Mouse (Mus musculus): ENCODE measurements around the gene Fance. TPM values are rescaled to one million over a fixed set of nuclear protein-coding genes. Genes with fewer than 3 reads are reported as not detected.
A peak's percentile ranks its signal among the peaks of the same experiment; 100 is the strongest.

Gene Fance
- polyA plus RNA-seq, 1 experiment, result 12.1 TPM

DNA sequence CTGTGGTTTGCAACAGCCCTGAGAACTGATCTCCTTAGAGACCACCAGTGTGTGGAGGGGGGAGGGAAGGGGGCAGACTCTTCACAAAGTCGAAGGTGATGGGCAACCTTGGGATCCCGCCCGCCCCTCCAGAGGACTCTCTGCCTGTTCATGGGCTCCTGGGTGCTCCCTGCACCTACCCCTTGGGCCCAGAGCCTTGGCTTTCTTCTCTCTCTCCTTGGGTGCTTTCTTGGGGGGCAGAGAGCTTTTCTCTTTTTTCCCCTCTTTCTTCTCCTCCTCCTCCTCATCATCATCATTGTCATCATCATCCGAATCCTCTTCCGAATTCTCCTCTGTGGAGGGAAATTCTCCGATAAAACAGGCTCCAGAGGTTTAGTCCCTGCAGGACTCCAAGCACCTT lies 50.2 kb downstream of the Fance start:
- Histone ChIP-seq H3K27me3 (replicated peaks; ENCODE audit: control insufficient read depth, insufficient read depth, low read length) (no peaks in the 10 kb centered on the region; the same call in 1 of the 2 replicates), H3K36me3 (ENCODE audit: control insufficient read depth, insufficient read depth, low read length) (no peaks in the 10 kb centered on the region), H3K4me1 (ENCODE audit: control insufficient read depth, insufficient read depth, low read length) (no peaks in the 10 kb centered on the region), H3K4me3 (ENCODE audit: insufficient read depth, low read depth, low read length) (no peak overlapping the region), H3K27ac (ENCODE audit: insufficient read depth, low read depth, low read length) (no peak overlapping the region)
- WGBS, result 54% methylated on average over 6 of the region's 6 CpGs
- no peak for TF ChIP-seq CTCF (conservative IDR thresholded peaks at IDR 0.05; ENCODE audit: insufficient read depth, insufficient read length, low read depth, low read length)
- no peak for TF ChIP-seq POLR2A (IDR thresholded peaks at IDR 0.05; ENCODE audit: low read depth, low read length)
- no peak for DNase-seq

DNA sequence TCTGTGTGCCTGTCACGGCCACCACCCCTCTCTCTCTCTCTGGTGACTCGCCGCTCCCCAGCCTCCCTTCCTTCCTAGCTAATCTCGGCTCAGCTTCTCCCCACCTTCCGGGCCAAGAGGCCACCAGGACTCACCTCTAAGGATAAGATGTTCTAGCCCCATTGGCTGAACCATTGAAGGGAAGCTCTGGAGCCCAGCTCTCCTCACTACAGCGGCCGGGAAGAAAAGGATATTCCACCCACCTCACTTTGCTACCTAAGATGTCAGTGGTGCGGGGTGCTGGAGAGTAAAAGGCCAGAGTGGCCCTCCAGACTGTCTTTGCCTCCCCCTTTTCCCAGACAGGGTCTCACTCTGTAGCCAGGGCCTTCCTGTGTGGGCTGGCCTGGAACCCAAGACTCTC lies 51.8 kb downstream of the Fance start, which contains the start of gene Tulp1:
TSS of gene Tulp1 (minus strand) at position 101 of the 400 bp plus-strand sequence.
- 81% methylated on average over 8 of the region's 8 CpGs for WGBS
- Histone ChIP-seq H3K27me3 (replicated peaks; ENCODE audit: control insufficient read depth, insufficient read depth, low read length) (no peaks in the 10 kb centered on the region; the same call in 1 of the 2 replicates), H3K4me1 (ENCODE audit: control insufficient read depth, insufficient read depth, low read length) (no peaks in the 10 kb centered on the region), H3K36me3 (ENCODE audit: control insufficient read depth, insufficient read depth, low read length) (no peaks in the 10 kb centered on the region), H3K27ac (ENCODE audit: insufficient read depth, low read depth, low read length) (no peak within 1 kb of the TSS), H3K4me3 (ENCODE audit: insufficient read depth, low read depth, low read length) (no peak within 1 kb of the TSS)
- TF ChIP-seq CTCF (conservative IDR thresholded peaks at IDR 0.05; ENCODE audit: insufficient read depth, insufficient read length, low read depth, low read length), result no peak
- TF ChIP-seq POLR2A (IDR thresholded peaks at IDR 0.05; ENCODE audit: low read depth, low read length), result no peak
- no peak for DNase-seq

DNA sequence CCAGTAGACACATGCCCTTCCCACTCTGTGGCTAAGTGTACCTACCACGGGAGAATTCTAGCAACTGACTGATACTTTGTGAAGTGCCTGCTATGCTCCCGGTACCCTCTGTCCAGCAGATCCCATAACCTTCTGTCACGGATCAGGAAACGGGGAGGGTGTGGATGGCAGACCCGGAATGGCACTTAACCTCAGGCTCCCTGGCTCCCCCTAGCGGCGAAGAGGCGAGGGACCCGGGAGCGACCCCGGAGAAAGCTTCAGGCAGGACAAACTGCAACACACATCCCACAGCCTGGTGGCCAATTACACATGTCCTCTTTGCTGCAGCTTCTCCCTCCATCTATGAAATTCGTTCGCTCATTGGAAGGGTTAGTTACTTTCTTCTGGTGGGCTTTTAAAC lies 55.1 kb downstream of the Fance start:
- 6% methylated on average over 13 of the region's 13 CpGs for WGBS
- Histone ChIP-seq H3K4me1 (ENCODE audit: control insufficient read depth, insufficient read depth, low read length) (no peaks in the 10 kb centered on the region), H3K27ac (ENCODE audit: insufficient read depth, low read depth, low read length) (no peak overlapping the region)

DNA sequence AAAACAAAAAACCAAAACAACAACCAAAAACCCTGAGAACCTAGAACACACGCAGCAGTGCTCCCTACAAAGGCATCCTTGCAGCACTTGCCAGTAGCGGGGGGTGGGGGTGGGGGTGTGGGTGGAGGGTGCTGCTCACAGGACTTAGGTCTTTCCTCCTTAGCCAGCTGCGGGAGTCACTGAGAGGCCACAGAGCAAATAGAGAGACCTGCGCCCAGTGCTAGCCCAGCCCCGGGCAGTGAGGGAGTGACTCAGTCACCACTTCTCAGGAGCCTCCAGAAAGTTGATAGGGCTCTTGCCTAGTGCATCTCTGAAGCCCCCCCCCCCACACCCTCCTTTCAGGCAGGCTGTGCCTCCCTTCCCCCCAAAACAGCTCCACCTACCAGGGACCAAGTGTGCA lies 55.7 kb downstream of the Fance start:
- H3K36me3 ChIP-seq (ENCODE audit: control insufficient read depth, insufficient read depth, low read length), result no peaks in the 10 kb centered on the region
- no peaks in the 10 kb centered on the region; the same call in 1 of the 2 replicates for H3K27me3 ChIP-seq (replicated peaks; ENCODE audit: control insufficient read depth, insufficient read depth, low read length)
- TF ChIP-seq POLR2A (IDR thresholded peaks at IDR 0.05; ENCODE audit: low read depth, low read length) (no peak), CTCF (conservative IDR thresholded peaks at IDR 0.05; ENCODE audit: insufficient read depth, insufficient read length, low read depth, low read length) (no peak)
- H3K4me1 ChIP-seq (ENCODE audit: control insufficient read depth, insufficient read depth, low read length), result no peaks in the 10 kb centered on the region
- no peak overlapping the region for H3K27ac ChIP-seq (ENCODE audit: insufficient read depth, low read depth, low read length)
- 67% methylated on average over 5 of the region's 5 CpGs for WGBS
- no peak for DNase-seq
- H3K4me3 ChIP-seq (ENCODE audit: insufficient read depth, low read depth, low read length), result no peak overlapping the region

More for the DNA sequence above, 55.1 kb downstream of the Fance start:
- Histone ChIP-seq H3K27me3 (replicated peaks; ENCODE audit: control insufficient read depth, insufficient read depth, low read length) (no peaks in the 10 kb centered on the region; the same call in 1 of the 2 replicates), H3K36me3 (ENCODE audit: control insufficient read depth, insufficient read depth, low read length) (no peaks in the 10 kb centered on the region), H3K4me3 (ENCODE audit: insufficient read depth, low read depth, low read length) (no peak overlapping the region)
- TF ChIP-seq POLR2A (IDR thresholded peaks at IDR 0.05; ENCODE audit: low read depth, low read length), result no peak
- peak; percentile 87 for TF ChIP-seq CTCF (conservative IDR thresholded peaks at IDR 0.05; ENCODE audit: insufficient read depth, insufficient read length, low read depth, low read length)
- peak; percentile 86 for DNase-seq

DNA sequence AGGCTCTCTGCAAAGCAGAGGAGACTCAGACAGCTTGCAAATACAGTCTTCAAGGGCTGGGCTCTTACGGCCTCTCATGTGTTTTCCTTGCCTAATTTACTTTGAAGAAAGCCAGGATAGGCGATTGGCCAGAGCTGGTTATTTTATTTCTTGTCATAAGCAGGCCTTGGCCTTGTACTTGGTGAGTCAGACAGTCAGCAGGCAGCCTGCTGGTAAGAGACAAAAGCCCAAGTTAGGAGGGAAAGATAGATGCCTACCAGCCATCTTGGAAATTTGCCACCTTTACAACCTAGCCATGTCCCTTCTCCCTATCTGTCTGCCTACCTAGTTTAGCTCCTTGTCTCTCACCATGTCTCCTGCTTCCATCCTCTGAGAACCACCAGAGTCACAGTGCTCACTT lies 58.0 kb downstream of the Fance start:
- no peak for DNase-seq
- H3K4me3 ChIP-seq (ENCODE audit: insufficient read depth, low read depth, low read length), result no peak overlapping the region
- no peaks in the 10 kb centered on the region for H3K27me3 ChIP-seq (replicated peaks; ENCODE audit: control insufficient read depth, insufficient read depth, low read length)
- no peaks in the 10 kb centered on the region for H3K36me3 ChIP-seq (ENCODE audit: control insufficient read depth, insufficient read depth, low read length)
- H3K27ac ChIP-seq (ENCODE audit: insufficient read depth, low read depth, low read length), result no peak overlapping the region
- H3K4me1 ChIP-seq (ENCODE audit: control insufficient read depth, insufficient read depth, low read length), result no peaks in the 10 kb centered on the region
- TF ChIP-seq POLR2A (IDR thresholded peaks at IDR 0.05; ENCODE audit: low read depth, low read length), result no peak
- 87% methylated on average over 2 of the region's 2 CpGs for WGBS

DNA sequence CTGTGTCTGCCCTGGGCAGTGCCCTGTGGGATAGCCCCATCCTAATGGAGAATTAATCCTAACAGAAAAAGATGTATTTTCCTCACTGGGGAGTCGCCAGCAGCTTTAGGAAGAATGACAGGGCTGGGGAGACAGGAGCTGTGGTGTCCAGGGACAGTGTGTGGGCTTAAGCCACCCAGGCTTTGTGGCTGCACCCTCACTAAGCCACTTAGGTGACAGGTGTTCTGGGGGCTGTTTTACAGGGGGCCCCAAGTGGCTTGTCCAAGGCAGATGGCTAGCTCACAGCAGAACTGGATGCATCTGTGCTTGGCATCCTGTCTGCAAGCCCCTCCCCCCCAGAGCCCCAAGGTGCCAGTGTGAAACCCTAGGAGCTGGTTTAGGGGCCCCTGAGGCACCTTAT lies 58.6 kb downstream of the Fance start:
- no peak for TF ChIP-seq POLR2A (IDR thresholded peaks at IDR 0.05; ENCODE audit: low read depth, low read length)
- TF ChIP-seq CTCF (conservative IDR thresholded peaks at IDR 0.05; ENCODE audit: insufficient read depth, insufficient read length, low read depth, low read length), result no peak
- DNase-seq, result no peak

DNA sequence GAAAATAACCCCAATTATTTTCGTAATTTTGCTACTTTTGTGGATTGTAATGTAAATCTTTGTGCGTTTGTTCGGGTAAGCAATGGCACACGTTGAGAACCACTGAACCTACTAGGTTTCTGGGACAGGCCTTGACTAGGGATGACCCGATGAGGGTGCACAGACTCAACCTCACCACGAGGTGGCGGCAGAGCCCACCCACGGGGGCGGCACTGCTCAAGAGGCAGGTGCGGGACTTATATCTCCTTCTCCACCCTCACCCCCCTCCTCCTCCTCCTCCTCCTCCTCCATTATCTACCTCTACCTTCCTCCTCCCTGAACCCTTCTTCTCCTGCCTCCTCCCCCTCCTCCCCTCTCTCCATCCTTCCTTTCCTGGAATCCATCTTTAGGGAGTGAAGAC lies 60.5 kb downstream of the Fance start:
- peak; percentile 40 for DNase-seq
- H3K4me3 ChIP-seq (ENCODE audit: insufficient read depth, low read depth, low read length), result no peak overlapping the region

More for the DNA sequence above, 58.6 kb downstream of the Fance start:
- WGBS, result 82% methylated on average over 1 of the region's 1 CpGs
- Histone ChIP-seq H3K4me1 (ENCODE audit: control insufficient read depth, insufficient read depth, low read length) (no peaks in the 10 kb centered on the region), H3K27ac (ENCODE audit: insufficient read depth, low read depth, low read length) (no peak overlapping the region), H3K4me3 (ENCODE audit: insufficient read depth, low read depth, low read length) (no peak overlapping the region), H3K27me3 (replicated peaks; ENCODE audit: control insufficient read depth, insufficient read depth, low read length) (no peaks in the 10 kb centered on the region), H3K36me3 (ENCODE audit: control insufficient read depth, insufficient read depth, low read length) (no peaks in the 10 kb centered on the region)

More for the DNA sequence above, 60.5 kb downstream of the Fance start:
- Histone ChIP-seq H3K27me3 (replicated peaks; ENCODE audit: control insufficient read depth, insufficient read depth, low read length) (no peaks in the 10 kb centered on the region), H3K27ac (ENCODE audit: insufficient read depth, low read depth, low read length) (no peak overlapping the region), H3K4me1 (ENCODE audit: control insufficient read depth, insufficient read depth, low read length) (no peaks in the 10 kb centered on the region), H3K36me3 (ENCODE audit: control insufficient read depth, insufficient read depth, low read length) (no peaks in the 10 kb centered on the region)
- WGBS, result 23% methylated on average over 10 of the region's 10 CpGs
- TF ChIP-seq POLR2A (IDR thresholded peaks at IDR 0.05; ENCODE audit: low read depth, low read length), result no peak
- peak; percentile 83 for TF ChIP-seq CTCF (conservative IDR thresholded peaks at IDR 0.05; ENCODE audit: insufficient read depth, insufficient read length, low read depth, low read length)

All from kidney, adult 2 months (tissue).